Mouse (Mus musculus) kidney, postnatal 14 days (tissue): ENCODE measurements around the gene Krtap17-1.

ENCODE experiments used
- DNase-seq: peaks from one replicate; pipeline ENCODE4 v3.0.0; 2022; ENCODE audit warnings: mixed read lengths

Gene Krtap17-1

DNA sequence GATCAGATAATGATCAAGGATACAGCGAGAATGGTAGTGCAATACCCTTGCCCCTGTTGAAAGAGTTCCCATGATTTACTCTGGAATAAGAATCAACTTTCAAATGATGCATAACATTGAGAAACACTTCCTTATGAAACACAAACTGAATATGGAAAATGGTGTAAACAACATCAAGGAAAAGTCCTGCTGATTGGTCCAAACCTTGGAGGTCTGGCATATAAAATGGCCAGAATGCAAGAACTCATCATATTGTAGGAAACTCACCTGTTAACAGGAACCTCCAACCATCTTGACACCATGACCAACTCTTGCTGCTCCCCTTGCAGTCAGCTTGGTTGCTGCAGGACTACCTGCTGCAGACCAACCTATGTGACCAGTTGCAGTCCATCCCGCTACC, 45.6 kb downstream of the Krtap17-1 start, which contains the start of gene Krtap9-5:
Gene Krtap9-5, plus strand, starts transcription at position 301 of the 400 bp plus-strand sequence.
- no peak for DNase-seq
